Mouse (Mus musculus) central nervous system, embryonic 14 days (tissue): ENCODE results near the gene Clca4a. TPM values are rescaled to one million over a fixed set of nuclear protein-coding genes. Genes with fewer than 3 reads are reported as not detected.

Experiments
- polyA plus RNA-seq: library from polyadenylated mRNA; depleted of rRNA; stranded (reverse); fragments of >200 nt; gene quantifications from 2 replicates; pipeline ENCODE4 v1.2.3, GENCODE M21; 2012; rRNA removed

The Clca4a gene
- polyA plus RNA-seq: 0.03 TPM in 1 of 2 replicates, not detected in the other

DNA sequence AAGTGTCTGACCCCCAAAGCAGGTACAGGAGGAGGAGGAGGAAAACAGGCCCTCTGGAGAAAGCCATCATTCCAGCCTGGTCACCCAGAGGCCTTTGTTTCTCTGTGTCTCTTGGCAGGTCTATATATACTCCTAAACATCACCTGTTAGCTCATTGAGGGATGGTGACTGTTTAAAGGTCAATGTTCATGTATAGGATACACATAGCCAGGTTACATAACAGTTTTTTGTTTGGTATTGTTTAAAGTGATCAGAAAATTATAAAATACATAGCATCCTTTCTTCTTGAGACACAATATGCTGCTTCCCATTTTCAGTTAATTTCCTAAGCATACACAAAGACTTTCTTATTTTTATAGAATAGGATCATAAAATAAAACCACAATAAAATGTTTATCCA lies at the start of gene Clca4a:
Clca4a (minus strand) TSS at position 101 of the 400 bp plus-strand sequence.

DNA sequence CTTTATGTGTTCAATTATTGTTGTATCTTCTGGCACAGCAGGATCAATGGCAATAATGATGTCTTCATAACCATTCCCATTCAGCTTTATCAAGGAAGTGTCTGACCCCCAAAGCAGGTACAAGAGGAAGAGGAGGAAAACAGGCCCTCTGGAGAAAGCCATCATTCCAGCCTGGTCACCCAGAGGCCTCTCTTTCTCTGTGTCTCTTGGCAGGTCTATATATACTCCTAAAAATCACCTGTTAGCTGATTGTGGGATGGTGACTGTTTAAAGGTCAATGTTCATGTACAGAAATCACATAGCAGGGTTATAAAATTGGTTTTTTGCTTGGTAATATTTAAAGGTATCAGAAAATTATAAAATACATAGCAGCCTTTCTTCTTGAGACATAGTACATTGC lies 42.5 kb downstream of the Clca4a start, which contains the start of gene Clca4b:
Clca4b (minus strand) TSS at position 195 of the 400 bp plus-strand sequence.

Other genes starting within 250 kb of the Clca4a start
- gene Clca3a1, start 214.1 kb downstream of the Clca4a start, polyA plus RNA-seq: 0.58 and 1.3 TPM in 2 replicates
- gene Clca3a2, start 155.6 kb downstream of the Clca4a start, polyA plus RNA-seq: 0.17 and 0.38 TPM in 2 replicates
- 0.03 TPM in 1 of 2 replicates, not detected in the other for gene Clca3b, start 125.7 kb downstream of the Clca4a start, polyA plus RNA-seq
- gene Clca4b, start 42.5 kb downstream of the Clca4a start, polyA plus RNA-seq: 0.01 and 0.03 TPM in 2 replicates
- gene Clca1, start 57.7 kb upstream of the Clca4a start, polyA plus RNA-seq: 0.01 TPM in 1 of 2 replicates, not detected in the other
- 0.06 and 0.20 TPM in 2 replicates for gene Clca2, start 124.4 kb upstream of the Clca4a start, polyA plus RNA-seq
- 28.6 and 32.4 TPM in 2 replicates for gene Odf2l, start 143.5 kb upstream of the Clca4a start, polyA plus RNA-seq